Mouse (Mus musculus): ENCODE measurements around the gene Cdsn. TPM values are rescaled to one million over a fixed set of nuclear protein-coding genes. Genes with fewer than 3 reads are reported as not detected.

Cdsn gene
- total and polyA plus RNA-seq, 2 experiments: not detected

DNA sequence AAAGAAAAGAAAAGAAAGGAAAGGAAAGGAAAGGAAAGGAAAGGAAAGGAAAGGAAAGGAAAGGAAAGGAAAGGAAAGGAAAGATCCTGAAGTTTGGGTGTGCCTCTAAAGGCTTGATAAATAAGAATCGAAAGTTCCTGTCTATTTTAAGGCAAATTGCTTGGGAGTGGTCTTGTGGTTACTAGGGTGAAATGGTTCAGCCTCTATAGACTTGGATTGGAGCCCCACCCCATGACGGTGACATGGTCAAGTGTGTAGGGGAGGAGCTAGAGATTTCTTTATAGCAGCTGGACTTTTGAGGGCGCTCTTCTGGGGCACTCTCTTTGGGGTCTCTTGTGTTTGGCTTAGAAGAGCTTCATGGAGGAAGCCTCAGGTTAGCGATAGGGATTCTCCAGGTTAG, 41.9 kb downstream of the Cdsn start:
- no peak overlapping the region for H3K27ac ChIP-seq (replicated peaks; ENCODE audit: insufficient read depth, low read depth, low read length)
- DNase-seq (ENCODE audit: extremely low read depth, low read depth, low spot score): no peak
- WGBS: 35% methylated on average over 4 of the region's 4 CpGs
- H3K79me2 ChIP-seq (ENCODE audit: control insufficient read depth, insufficient read depth, low read length): no peaks in the 10 kb centered on the region
- no peaks in the 10 kb centered on the region for H3K36me3 ChIP-seq (ENCODE audit: control insufficient read depth, insufficient read depth, low read length)
- no peak overlapping the region for H3K4me3 ChIP-seq (ENCODE audit: insufficient read depth, low read depth, low read length)
- H3K27me3 ChIP-seq (ENCODE audit: control insufficient read depth, insufficient read depth, low read length): no peaks in the 10 kb centered on the region
- H3K4me1 ChIP-seq (ENCODE audit: control insufficient read depth, insufficient read depth, low read length): no peaks in the 10 kb centered on the region
- TF ChIP-seq CTCF (IDR thresholded peaks at IDR 0.05; ENCODE audit: low read depth, low read length) (no peak), POLR2A (IDR thresholded peaks at IDR 0.05; ENCODE audit: extremely low read depth, insufficient read depth, low read length) (no peak)
- H3K9ac ChIP-seq (ENCODE audit: low read depth, low read length): no peak overlapping the region

DNA sequence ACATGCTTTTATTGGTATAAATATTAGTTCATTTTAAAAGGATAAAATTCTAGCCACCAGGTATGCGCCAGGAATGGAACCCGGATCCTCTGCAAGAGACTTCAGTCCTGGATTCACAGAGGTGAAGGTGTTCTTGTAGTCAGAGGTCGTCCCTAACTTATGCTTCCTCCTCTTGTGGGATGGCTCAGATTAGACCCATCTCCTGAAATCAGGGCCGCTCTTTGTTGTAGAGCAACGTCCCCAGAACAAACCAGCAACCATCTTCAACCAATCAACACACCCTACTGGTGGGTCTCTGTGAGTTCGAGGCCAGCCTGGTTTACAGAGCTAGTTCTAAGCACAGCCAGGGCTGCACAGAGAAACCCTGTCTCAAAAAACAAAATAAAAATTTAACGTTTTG, 42.5 kb downstream of the Cdsn start:
- H3K4me1 ChIP-seq (ENCODE audit: control insufficient read depth, insufficient read depth, low read length): no peaks in the 10 kb centered on the region
- no peak for TF ChIP-seq CTCF (IDR thresholded peaks at IDR 0.05; ENCODE audit: low read depth, low read length)
- TF ChIP-seq POLR2A (IDR thresholded peaks at IDR 0.05; ENCODE audit: extremely low read depth, insufficient read depth, low read length): no peak
- DNase-seq (ENCODE audit: extremely low read depth, low read depth, low spot score): no peak
- no peak overlapping the region for H3K9ac ChIP-seq (ENCODE audit: low read depth, low read length)
- H3K4me3 ChIP-seq (ENCODE audit: insufficient read depth, low read depth, low read length): no peak overlapping the region
- no peaks in the 10 kb centered on the region for H3K27me3 ChIP-seq (ENCODE audit: control insufficient read depth, insufficient read depth, low read length)
- H3K27ac ChIP-seq (replicated peaks; ENCODE audit: insufficient read depth, low read depth, low read length): no peak overlapping the region
- no peaks in the 10 kb centered on the region for H3K36me3 ChIP-seq (ENCODE audit: control insufficient read depth, insufficient read depth, low read length)
- WGBS: 77% methylated on average over 7 of the region's 7 CpGs
- no peaks in the 10 kb centered on the region for H3K79me2 ChIP-seq (ENCODE audit: control insufficient read depth, insufficient read depth, low read length)

DNA sequence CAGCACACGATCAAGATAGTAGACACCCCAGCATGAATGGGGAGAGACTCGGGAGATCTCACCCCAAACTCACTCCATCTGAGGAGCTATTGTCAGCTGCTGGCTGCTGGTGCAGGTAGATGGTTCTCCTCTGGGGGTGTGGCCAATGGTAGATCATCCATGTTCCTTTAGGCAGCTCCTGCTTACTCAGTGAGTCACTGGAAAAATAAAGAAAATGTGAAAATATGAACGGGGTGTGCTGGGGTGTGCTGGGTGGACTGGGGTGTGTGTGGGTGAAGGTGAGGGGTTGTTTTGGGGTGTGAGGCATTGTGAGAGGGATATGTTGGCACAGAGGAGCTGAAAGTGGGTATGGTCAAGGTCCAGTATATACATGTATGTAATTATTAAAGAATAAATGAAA, 45.5 kb downstream of the Cdsn start:
- Histone ChIP-seq H3K79me2 (ENCODE audit: control insufficient read depth, insufficient read depth, low read length) (no peaks in the 10 kb centered on the region), H3K4me3 (ENCODE audit: insufficient read depth, low read depth, low read length) (no peak overlapping the region), H3K4me1 (ENCODE audit: control insufficient read depth, insufficient read depth, low read length) (no peaks in the 10 kb centered on the region), H3K36me3 (ENCODE audit: control insufficient read depth, insufficient read depth, low read length) (no peaks in the 10 kb centered on the region), H3K27me3 (ENCODE audit: control insufficient read depth, insufficient read depth, low read length) (no peaks in the 10 kb centered on the region), H3K27ac (replicated peaks; ENCODE audit: insufficient read depth, low read depth, low read length) (no peak overlapping the region), H3K9ac (ENCODE audit: low read depth, low read length) (no peak overlapping the region)
- WGBS: 94% methylated on average over 3 of the region's 3 CpGs
- DNase-seq (ENCODE audit: extremely low read depth, low read depth, low spot score): no peak
- TF ChIP-seq POLR2A (IDR thresholded peaks at IDR 0.05; ENCODE audit: extremely low read depth, insufficient read depth, low read length): no peak
- no peak for TF ChIP-seq CTCF (IDR thresholded peaks at IDR 0.05; ENCODE audit: low read depth, low read length)

DNA sequence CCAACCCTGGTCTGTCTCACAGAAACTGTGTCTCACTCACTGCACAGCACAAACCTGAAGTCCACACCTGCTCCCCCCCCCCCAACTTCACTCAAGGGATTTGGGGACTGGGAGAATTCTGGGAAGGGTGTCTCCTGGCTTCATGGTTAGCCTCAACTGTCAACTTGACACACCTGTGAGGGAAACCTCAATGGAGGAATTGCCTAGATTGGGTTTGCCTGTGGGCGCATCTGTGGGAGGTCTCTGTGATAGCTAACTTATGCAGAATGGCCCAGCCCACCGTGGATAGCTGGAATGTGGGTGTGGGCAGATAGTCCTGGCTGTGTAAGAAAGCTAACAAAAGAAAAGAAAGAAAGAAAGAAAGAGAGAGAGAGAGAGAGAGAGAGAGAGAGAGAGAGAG, 49.3 kb downstream of the Cdsn start, which contains the start of gene Sfta2:
TSS of gene Sfta2 (plus strand) at position 301 of the 400 bp plus-strand sequence.
- no peak for TF ChIP-seq CTCF (IDR thresholded peaks at IDR 0.05; ENCODE audit: low read depth, low read length)
- TF ChIP-seq POLR2A (IDR thresholded peaks at IDR 0.05; ENCODE audit: extremely low read depth, insufficient read depth, low read length): no peak
- no peaks in the 10 kb centered on the region for H3K36me3 ChIP-seq (ENCODE audit: control insufficient read depth, insufficient read depth, low read length)
- WGBS: 46% methylated on average over 2 of the region's 2 CpGs
- no peak for DNase-seq (ENCODE audit: extremely low read depth, low read depth, low spot score)
- no peaks in the 10 kb centered on the region for H3K4me1 ChIP-seq (ENCODE audit: control insufficient read depth, insufficient read depth, low read length)
- no peaks in the 10 kb centered on the region for H3K79me2 ChIP-seq (ENCODE audit: control insufficient read depth, insufficient read depth, low read length)
- H3K9ac ChIP-seq (ENCODE audit: low read depth, low read length): no peak within 1 kb of the TSS
- H3K27ac ChIP-seq (replicated peaks; ENCODE audit: insufficient read depth, low read depth, low read length): no peak within 1 kb of the TSS
- H3K4me3 ChIP-seq (ENCODE audit: insufficient read depth, low read depth, low read length): no peak within 1 kb of the TSS
- no peaks in the 10 kb centered on the region for H3K27me3 ChIP-seq (ENCODE audit: control insufficient read depth, insufficient read depth, low read length)

DNA sequence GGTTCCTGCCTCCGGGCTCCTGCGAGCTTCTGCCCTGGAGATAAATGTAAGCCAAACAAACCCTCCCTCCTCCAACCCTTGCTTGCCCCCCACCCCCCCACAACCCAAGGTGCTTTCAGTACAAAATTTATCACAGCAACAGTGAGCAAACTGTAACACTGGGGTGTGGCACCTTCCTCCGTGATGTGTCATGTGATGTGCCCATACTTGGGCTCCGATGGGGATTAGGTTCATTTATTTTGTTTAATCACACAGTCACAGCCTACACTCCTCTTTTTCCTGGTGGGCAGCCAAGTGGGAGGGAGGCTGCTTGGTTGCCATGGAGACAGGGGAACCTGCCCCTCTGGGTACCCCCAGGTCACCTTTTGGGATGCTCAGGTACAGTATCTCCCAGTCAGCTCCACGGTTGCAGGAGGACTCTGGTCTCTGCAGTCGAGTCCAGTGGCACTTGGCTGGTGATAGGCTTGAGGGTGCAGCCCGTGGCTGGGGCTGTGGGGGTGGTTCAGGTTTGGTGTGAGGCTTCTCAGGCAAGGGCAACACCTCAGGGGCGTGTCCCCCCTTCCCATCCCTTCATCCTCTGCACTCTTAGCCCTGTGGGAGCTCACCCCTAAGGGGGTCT, 49.9 kb downstream of the Cdsn start:
- Histone ChIP-seq H3K27me3 (ENCODE audit: control insufficient read depth, insufficient read depth, low read length) (no peaks in the 10 kb centered on the region), H3K36me3 (ENCODE audit: control insufficient read depth, insufficient read depth, low read length) (no peaks in the 10 kb centered on the region), H3K4me3 (ENCODE audit: insufficient read depth, low read depth, low read length) (no peak overlapping the region), H3K27ac (replicated peaks; ENCODE audit: insufficient read depth, low read depth, low read length) (no peak overlapping the region), H3K79me2 (ENCODE audit: control insufficient read depth, insufficient read depth, low read length) (no peaks in the 10 kb centered on the region), H3K4me1 (ENCODE audit: control insufficient read depth, insufficient read depth, low read length) (no peaks in the 10 kb centered on the region), H3K9ac (ENCODE audit: low read depth, low read length) (no peak overlapping the region)
- 35% methylated on average over 8 of the region's 8 CpGs for WGBS
- DNase-seq (ENCODE audit: extremely low read depth, low read depth, low spot score): no peak
- TF ChIP-seq CTCF (IDR thresholded peaks at IDR 0.05; ENCODE audit: low read depth, low read length) (no peak), POLR2A (IDR thresholded peaks at IDR 0.05; ENCODE audit: extremely low read depth, insufficient read depth, low read length) (no peak)

Other genes starting within 250 kb of the Cdsn start
- gene H2-Q1, start 231.7 kb upstream of the Cdsn start, total RNA-seq (2014; rRNA removed): 9.1 and 11.1 TPM in 2 replicates
- gene H2-Q1, start 231.7 kb upstream of the Cdsn start, polyA plus RNA-seq (2012; rRNA removed): 4.4 and 5.5 TPM in 2 replicates
- 0.81 and 1.2 TPM in 2 replicates for gene H2-Q2, start 209.9 kb upstream of the Cdsn start, total RNA-seq (2014; rRNA removed)
- 0.37 and 0.75 TPM in 2 replicates for gene H2-Q2, start 209.9 kb upstream of the Cdsn start, polyA plus RNA-seq (2012; rRNA removed)
- gene H2-Q4, start 172.5 kb upstream of the Cdsn start, total RNA-seq (2014; rRNA removed): 31.5 and 32.7 TPM in 2 replicates
- gene H2-Q4, start 172.5 kb upstream of the Cdsn start, polyA plus RNA-seq (2012; rRNA removed): 36.2 and 61.8 TPM in 2 replicates
- gene H2-Q6, start 127.3 kb upstream of the Cdsn start, total RNA-seq (2014; rRNA removed): 11.4 and 13.2 TPM in 2 replicates
- 18.2 and 40.0 TPM in 2 replicates for gene H2-Q6, start 127.3 kb upstream of the Cdsn start, polyA plus RNA-seq (2012; rRNA removed)
- 40.7 and 56.7 TPM in 2 replicates for gene H2-Q7, start 113.0 kb upstream of the Cdsn start, total RNA-seq (2014; rRNA removed)
- gene H2-Q7, start 113.0 kb upstream of the Cdsn start, polyA plus RNA-seq (2012; rRNA removed): 58.1 and 212 TPM in 2 replicates
- gene H2-Q10, start 82.0 kb upstream of the Cdsn start, total RNA-seq (2014; rRNA removed): 1,696 and 1,845 TPM in 2 replicates
- 3,073 and 3,421 TPM in 2 replicates for gene H2-Q10, start 82.0 kb upstream of the Cdsn start, polyA plus RNA-seq (2012; rRNA removed)
- not detected in 2 replicates for gene Pou5f1, start 46.1 kb upstream of the Cdsn start, total RNA-seq (2014; rRNA removed)
- not detected in 2 replicates for gene Pou5f1, start 46.1 kb upstream of the Cdsn start, polyA plus RNA-seq (2012; rRNA removed)
- gene Tcf19, start 35.3 kb upstream of the Cdsn start, total RNA-seq (2014; rRNA removed): 1.9 and 4.0 TPM in 2 replicates
- gene Tcf19, start 35.3 kb upstream of the Cdsn start, polyA plus RNA-seq (2012; rRNA removed): 2.7 and 3.1 TPM in 2 replicates
- 1.4 and 1.9 TPM in 2 replicates for gene Cchcr1, start 35.0 kb upstream of the Cdsn start, total RNA-seq (2014; rRNA removed)
- 1.9 and 2.1 TPM in 2 replicates for gene Cchcr1, start 35.0 kb upstream of the Cdsn start, polyA plus RNA-seq (2012; rRNA removed)
- gene Psors1c2, start 18.9 kb upstream of the Cdsn start, total RNA-seq (2014; rRNA removed): not detected in 2 replicates
- gene Psors1c2, start 18.9 kb upstream of the Cdsn start, polyA plus RNA-seq (2012; rRNA removed): not detected in 2 replicates
- gene 2300002M23Rik, start 15.3 kb downstream of the Cdsn start, total RNA-seq (2014; rRNA removed): not detected in 2 replicates
- gene 2300002M23Rik, start 15.3 kb downstream of the Cdsn start, polyA plus RNA-seq (2012; rRNA removed): not detected in 2 replicates
- gene Sfta2, start 49.4 kb downstream of the Cdsn start, total RNA-seq (2014; rRNA removed): not detected in 2 replicates
- gene Sfta2, start 49.4 kb downstream of the Cdsn start, polyA plus RNA-seq (2012; rRNA removed): not detected in 2 replicates
- gene Gm9573, start 74.5 kb downstream of the Cdsn start, total RNA-seq (2014; rRNA removed): not detected in 2 replicates
- gene Gm9573, start 74.5 kb downstream of the Cdsn start, polyA plus RNA-seq (2012; rRNA removed): not detected in 2 replicates
- not detected in 2 replicates for gene Mucl3, start 91.6 kb downstream of the Cdsn start, total RNA-seq (2014; rRNA removed)
- gene Mucl3, start 91.6 kb downstream of the Cdsn start, polyA plus RNA-seq (2012; rRNA removed): not detected in 2 replicates
- gene Vars2, start 115.5 kb downstream of the Cdsn start, total RNA-seq (2014; rRNA removed): 6.6 and 11.1 TPM in 2 replicates
- gene Vars2, start 115.5 kb downstream of the Cdsn start, polyA plus RNA-seq (2012; rRNA removed): 22.6 and 29.6 TPM in 2 replicates
- gene Gtf2h4, start 121.6 kb downstream of the Cdsn start, total RNA-seq (2014; rRNA removed): 16.4 and 17.4 TPM in 2 replicates
- gene Gtf2h4, start 121.6 kb downstream of the Cdsn start, polyA plus RNA-seq (2012; rRNA removed): 24.8 and 29.8 TPM in 2 replicates
- gene Ddr1, start 152.5 kb downstream of the Cdsn start, total RNA-seq (2014; rRNA removed): 0.55 and 1.4 TPM in 2 replicates
- 0.98 and 1.5 TPM in 2 replicates for gene Ddr1, start 152.5 kb downstream of the Cdsn start, polyA plus RNA-seq (2012; rRNA removed)

Data from liver, adult 2 months (tissue).